Mouse (Mus musculus) brown adipose tissue, adult 24 weeks (tissue): ENCODE data around the gene Ttc7b. TPM values are rescaled to one million over a fixed set of nuclear protein-coding genes. Genes with fewer than 3 reads are reported as not detected.

Experiments
- H3K27ac ChIP-seq: fragments of 200-500 bp; replicated peaks from 2 replicates; pipeline ENCODE4 v1.5.1; 2012; ENCODE audit warnings: low read depth, mild to moderate bottlenecking, low read length
- H3K4me1 ChIP-seq: fragments of 200-500 bp; 2 replicates; pipeline ENCODE4 v1.6.1; 2012; ENCODE audit warnings: low read length, mixed read lengths; ENCODE audit not compliant: control insufficient read depth, insufficient read depth, insufficient read length
- H3K4me3 ChIP-seq: fragments of 200-500 bp; 2 replicates; pipeline ENCODE4 v1.5.1; 2012; ENCODE audit warnings: low read depth, mild to moderate bottlenecking, low read length, moderate library complexity; ENCODE audit not compliant: insufficient read depth
- polyA plus RNA-seq: library from polyadenylated mRNA; stranded (reverse); fragments of >200 nt; gene quantifications from 2 replicates; pipeline ENCODE4 v1.2.4, GENCODE M21; 2012; ENCODE audit not compliant: missing spikeins, insufficient read depth, insufficient read length

Gene Ttc7b
- 37.7 and 42.9 TPM in 2 replicates for polyA plus RNA-seq

- peak within 1 kb of the TSS; percentile 90 for H3K27ac ChIP-seq
- H3K4me3 ChIP-seq = peak within 1 kb of the TSS; percentile 100
- peaks cover 25% of the 10 kb centered on the region for H3K4me1 ChIP-seq
Observed at GRCm38 (mm10) chr12:100520794-100521186, at the start of gene Ttc7b. Gene Ttc7b, minus strand, starts transcription at chr12:100520826.

GRCm38 (mm10) chr12:100568831-100569230 lies 48.2 kb upstream of the Ttc7b start:
- Histone ChIP-seq H3K4me3 (no peak overlapping the region), H3K27ac (no peak overlapping the region), H3K4me1 (no peaks in the 10 kb centered on the region)

GRCm38 (mm10) chr12:100568105-100568504 lies 47.5 kb upstream of the Ttc7b start:
- Histone ChIP-seq H3K4me1 (no peaks in the 10 kb centered on the region), H3K4me3 (no peak overlapping the region), H3K27ac (no peak overlapping the region)

- no peak overlapping the region for H3K27ac ChIP-seq
- no peaks in the 10 kb centered on the region for H3K4me1 ChIP-seq
- H3K4me3 ChIP-seq = no peak overlapping the region
Observed at GRCm38 (mm10) chr12:100567627-100568026, 47.0 kb upstream of the Ttc7b start.

- no peaks in the 10 kb centered on the region for H3K4me1 ChIP-seq
- H3K4me3 ChIP-seq = no peak overlapping the region
- H3K27ac ChIP-seq = no peak overlapping the region
Observed at GRCm38 (mm10) chr12:100553675-100554074, 33.0 kb upstream of the Ttc7b start.

DNA sequence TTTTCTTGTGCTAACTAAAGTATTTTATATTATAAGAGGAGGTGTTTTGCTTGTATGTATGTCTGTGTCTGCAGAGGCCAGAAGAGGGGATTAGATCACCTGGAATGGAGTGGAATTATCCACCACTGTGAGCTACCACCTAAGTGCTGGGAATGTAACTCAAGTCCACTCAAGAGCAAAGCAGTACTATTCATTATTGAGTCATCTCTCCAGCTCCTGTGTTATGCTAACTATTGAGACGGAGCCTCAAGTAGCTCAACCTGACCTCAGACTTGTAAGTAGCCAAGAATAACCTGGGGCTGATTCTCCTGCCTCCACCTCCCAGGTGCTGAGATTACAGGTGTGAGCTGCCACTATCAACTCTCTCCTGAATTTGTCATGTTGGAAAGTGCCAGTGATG lies 31.3 kb upstream of the Ttc7b start:
- H3K4me1 ChIP-seq = no peaks in the 10 kb centered on the region
- no peak overlapping the region for H3K27ac ChIP-seq
- H3K4me3 ChIP-seq = no peak overlapping the region

- Histone ChIP-seq H3K4me3 (no peak overlapping the region), H3K4me1 (no peaks in the 10 kb centered on the region), H3K27ac (no peak overlapping the region)
Observed at GRCm38 (mm10) chr12:100544194-100544567, 23.6 kb upstream of the Ttc7b start.

- H3K4me1 ChIP-seq = no peaks in the 10 kb centered on the region
- H3K27ac ChIP-seq = no peak overlapping the region
- H3K4me3 ChIP-seq = no peak overlapping the region
Observed at GRCm38 (mm10) chr12:100543437-100544193, 23.0 kb upstream of the Ttc7b start.

DNA sequence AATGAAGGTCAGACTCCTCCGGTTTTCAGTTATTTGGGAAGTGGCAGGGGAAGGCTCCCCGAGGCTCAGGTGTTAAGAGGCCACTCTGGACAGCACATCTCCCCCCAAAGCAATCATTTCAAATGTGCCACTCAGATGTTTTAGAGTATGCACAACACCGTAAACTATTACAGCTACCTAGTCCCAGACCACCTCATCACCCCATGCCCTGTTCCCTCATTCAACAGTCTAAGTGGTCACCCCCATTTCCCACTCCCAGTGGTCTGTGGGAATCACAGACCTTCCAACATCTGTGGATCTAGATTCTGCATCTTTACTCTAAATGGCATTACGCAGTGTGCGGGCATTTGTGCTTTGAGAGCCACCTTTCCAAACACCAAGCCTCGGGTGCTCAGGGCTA lies 21.9 kb upstream of the Ttc7b start:
- H3K27ac ChIP-seq = no peak overlapping the region
- no peak overlapping the region for H3K4me3 ChIP-seq
- peaks cover 2% of the 10 kb centered on the region; the same call in 1 of the 2 replicates for H3K4me1 ChIP-seq

DNA sequence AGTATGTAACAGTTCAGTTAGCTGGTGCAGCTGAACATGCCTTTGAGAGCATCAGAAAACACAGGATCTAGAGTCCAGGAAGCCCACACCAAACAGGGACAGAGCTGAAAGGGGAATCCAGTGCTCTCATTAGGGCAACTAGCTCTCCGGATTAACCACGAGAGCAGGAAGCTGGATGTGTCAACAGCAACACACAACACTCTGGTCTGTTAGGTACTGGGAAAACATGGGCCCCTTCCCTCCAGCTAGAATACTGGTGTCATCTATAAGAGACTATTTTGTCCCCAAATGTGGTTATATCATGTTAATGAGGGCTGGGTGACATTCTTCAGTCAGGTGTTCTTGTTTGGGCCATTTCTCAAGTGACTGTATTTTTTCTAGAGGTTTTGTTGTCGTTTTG lies 21.4 kb upstream of the Ttc7b start:
- Histone ChIP-seq H3K27ac (no peak overlapping the region), H3K4me1 (peaks cover 5% of the 10 kb centered on the region; the same call in 1 of the 2 replicates), H3K4me3 (no peak overlapping the region)

DNA sequence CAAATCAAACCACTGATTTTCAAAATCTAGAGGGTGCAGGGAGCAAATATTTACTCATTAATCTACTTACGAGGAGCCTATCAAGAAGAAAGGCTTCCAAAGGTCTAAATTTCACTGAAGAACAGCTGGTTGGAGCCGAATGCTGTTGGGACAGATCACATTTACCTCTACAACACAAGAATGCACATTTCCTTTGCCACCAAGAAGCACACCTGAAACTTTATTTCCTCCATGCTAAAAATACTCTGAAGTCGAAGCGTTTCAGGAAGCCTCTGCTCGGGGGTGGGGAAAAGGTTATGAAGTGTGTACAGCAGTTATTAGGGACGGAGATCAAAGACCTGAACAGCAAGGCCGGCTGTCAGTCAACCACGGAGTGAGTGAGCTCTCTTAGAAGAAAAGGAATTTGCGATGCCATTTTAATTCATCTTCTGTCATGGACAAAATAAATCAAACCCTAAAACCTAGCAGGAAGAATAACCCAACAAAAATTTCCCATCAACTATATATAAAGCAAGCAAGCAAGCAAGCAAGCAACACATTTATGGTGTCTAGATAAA lies 18.6 kb upstream of the Ttc7b start:
- H3K4me1 ChIP-seq = peaks cover 19% of the 10 kb centered on the region
- H3K27ac ChIP-seq = peak overlapping the region; percentile 98
- H3K4me3 ChIP-seq = no peak overlapping the region

- Histone ChIP-seq H3K4me3 (no peak overlapping the region), H3K27ac (peak overlapping the region; percentile 98), H3K4me1 (peaks cover 20% of the 10 kb centered on the region)
Observed at GRCm38 (mm10) chr12:100538445-100539157, 18.0 kb upstream of the Ttc7b start.

DNA sequence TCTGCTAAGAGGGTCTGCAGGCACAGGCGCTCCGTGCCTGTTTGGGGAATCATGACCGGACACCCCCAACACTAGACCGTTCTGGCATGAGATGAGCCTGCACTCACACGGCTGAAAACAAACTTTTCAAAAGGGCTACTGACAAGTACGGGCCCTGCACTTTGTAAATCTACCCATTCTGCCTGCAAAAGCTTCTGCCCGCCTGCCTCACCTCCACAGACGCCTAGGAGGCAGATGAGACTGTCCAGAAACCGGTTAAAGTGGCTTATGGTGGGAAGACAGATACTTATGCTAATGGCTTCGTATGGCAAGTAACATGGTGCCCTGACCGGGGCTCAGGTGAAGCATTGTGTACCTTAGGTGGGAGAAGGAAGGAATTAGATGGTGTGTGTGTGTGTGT lies 16.5 kb upstream of the Ttc7b start:
- H3K4me3 ChIP-seq = no peak overlapping the region

GRCm38 (mm10) chr12:100535028-100535427 lies 14.4 kb upstream of the Ttc7b start:
- Histone ChIP-seq H3K27ac (peak overlapping the region; percentile 91), H3K4me3 (no peak overlapping the region), H3K4me1 (peaks cover 25% of the 10 kb centered on the region)

More for the DNA sequence above, 16.5 kb upstream of the Ttc7b start:
- peak overlapping the region; percentile 47; the same call in 1 of the 2 replicates for H3K27ac ChIP-seq
- H3K4me1 ChIP-seq = peaks cover 20% of the 10 kb centered on the region

DNA sequence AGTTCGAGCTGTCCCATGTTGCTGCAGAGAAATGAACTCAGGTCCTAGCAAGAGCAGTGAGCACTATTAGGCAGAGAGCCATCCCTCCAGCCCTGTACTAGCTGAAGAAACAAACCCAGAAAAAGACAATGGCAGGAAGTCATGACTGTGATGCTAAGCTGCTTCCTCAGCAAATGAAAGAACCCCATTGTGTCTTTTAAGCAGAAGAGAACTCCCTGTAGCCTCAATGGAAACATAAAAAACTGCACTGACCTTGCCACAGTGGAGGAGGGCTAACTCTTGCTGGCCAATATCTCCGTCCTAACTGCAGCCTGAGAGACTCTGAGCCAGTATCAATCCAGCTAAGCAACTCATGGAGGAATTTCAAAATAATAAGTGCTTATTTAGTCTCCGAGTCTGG lies 13.4 kb upstream of the Ttc7b start:
- H3K4me3 ChIP-seq = no peak overlapping the region
- H3K27ac ChIP-seq = peak overlapping the region; percentile 91
- peaks cover 34% of the 10 kb centered on the region for H3K4me1 ChIP-seq
